Mouse (Mus musculus): ENCODE results near the gene Gm4881. TPM values are rescaled to one million over a fixed set of nuclear protein-coding genes. Genes with fewer than 3 reads are reported as not detected.

The Gm4881 gene
- polyA plus RNA-seq, 1 experiment from 2014 or later, result not detected

DNA sequence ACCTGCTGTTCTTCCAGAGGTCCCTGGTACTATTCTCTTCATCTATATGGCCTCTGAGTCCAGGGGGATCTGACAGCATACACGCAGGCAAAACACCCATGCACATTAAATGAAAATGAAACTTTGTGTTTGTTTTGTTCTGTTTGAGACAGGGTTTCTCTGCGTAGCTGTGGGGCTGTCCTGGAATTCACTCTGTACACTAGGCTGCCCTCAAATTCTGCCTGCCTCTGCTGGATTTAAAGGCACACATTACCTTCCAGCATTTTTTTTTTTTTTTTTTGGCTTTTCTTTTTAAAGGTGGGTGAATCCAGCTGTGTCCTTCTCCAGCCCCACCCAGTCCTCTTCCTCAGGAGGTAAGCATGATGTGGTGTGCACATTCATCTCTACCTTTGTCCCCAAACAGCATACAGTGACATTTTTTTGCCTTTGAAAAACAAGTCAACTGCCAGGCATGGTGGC is 52.1 kb downstream of the Gm4881 start:
- Histone ChIP-seq H3K4me2 (no peak overlapping the region), H3K27ac (no peak overlapping the region), H3K4me1 (peaks cover 8% of the 10 kb centered on the region), H3K9me3 (no peaks in the 10 kb centered on the region), H3K36me3 (peaks cover 42% of the 10 kb centered on the region), H3K4me3 (no peak overlapping the region), H3K27me3 (no peaks in the 10 kb centered on the region), H3K9ac (no peak overlapping the region)
- 66% methylated on average over 2 of the region's 2 CpGs for WGBS
- ATAC-seq (ENCODE audit: insufficient number of reproducible peaks, insufficient read depth, low FRiP score, low TSS enrichment, low read depth), result no peak

DNA sequence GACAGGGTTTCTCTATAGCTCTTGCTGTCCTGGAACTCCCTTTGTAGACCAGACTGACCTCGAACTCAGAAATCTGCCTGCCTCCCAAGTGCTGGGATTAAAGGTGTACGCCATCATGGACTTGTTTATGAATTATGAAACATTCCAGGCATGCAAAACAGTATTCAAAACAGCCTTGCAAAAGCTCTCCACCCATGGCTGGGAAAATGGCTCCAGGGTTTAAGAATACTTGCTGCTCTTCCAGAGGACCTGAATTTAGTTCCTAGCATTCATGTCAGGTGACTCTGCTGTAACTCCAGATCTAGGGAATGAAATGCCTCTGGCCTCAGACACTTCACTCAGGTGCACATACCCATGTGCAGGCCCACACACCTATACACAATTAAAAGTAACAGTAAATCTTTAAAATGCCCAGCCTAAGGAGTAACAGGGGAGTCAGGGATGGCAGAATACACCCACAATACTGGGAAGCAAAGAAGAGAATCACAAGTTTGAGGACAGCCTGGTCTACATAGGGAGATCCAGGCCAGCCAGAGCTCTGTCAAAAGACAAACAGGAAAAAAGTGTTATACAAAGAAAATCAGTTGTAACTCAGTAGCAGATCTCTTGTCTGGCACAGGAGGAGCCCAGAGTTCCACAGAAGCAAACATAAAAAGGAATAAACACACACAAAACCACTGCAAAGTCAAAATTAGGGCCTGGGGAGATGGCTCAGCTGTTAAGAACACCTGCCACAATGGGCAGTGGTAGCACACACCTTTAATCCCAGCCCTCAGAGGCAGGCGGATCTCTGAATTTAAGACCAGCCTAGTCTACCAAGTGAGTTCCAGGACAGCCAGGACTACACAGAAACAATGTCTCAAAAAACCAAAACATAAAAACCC is 52.8 kb downstream of the Gm4881 start:
- H3K27ac ChIP-seq, result no peak overlapping the region
- H3K9ac ChIP-seq, result no peak overlapping the region
- 62% methylated on average over 3 of the region's 3 CpGs for WGBS
- no peak overlapping the region for H3K4me3 ChIP-seq
- H3K27me3 ChIP-seq, result no peaks in the 10 kb centered on the region
- ATAC-seq (ENCODE audit: insufficient number of reproducible peaks, insufficient read depth, low FRiP score, low TSS enrichment, low read depth), result no peak
- no peaks in the 10 kb centered on the region for H3K9me3 ChIP-seq
- H3K36me3 ChIP-seq, result peaks cover 49% of the 10 kb centered on the region
- H3K4me2 ChIP-seq, result no peak overlapping the region
- peaks cover 15% of the 10 kb centered on the region for H3K4me1 ChIP-seq

- H3K27ac ChIP-seq, result peak overlapping the region; percentile 35; the same call in 1 of the 2 replicates
- no peaks in the 10 kb centered on the region for H3K27me3 ChIP-seq
- no peaks in the 10 kb centered on the region for H3K9me3 ChIP-seq
- peak; percentile 49 for ATAC-seq (ENCODE audit: insufficient number of reproducible peaks, insufficient read depth, low FRiP score, low TSS enrichment, low read depth)
- H3K4me3 ChIP-seq, result no peak overlapping the region
- no peak overlapping the region for H3K9ac ChIP-seq
- H3K4me1 ChIP-seq, result peaks cover 24% of the 10 kb centered on the region
- peaks cover 58% of the 10 kb centered on the region for H3K36me3 ChIP-seq
- 30% methylated on average over 10 of the region's 10 CpGs for WGBS
- H3K4me2 ChIP-seq, result no peak overlapping the region
Observed at GRCm38 (mm10) chr7:24890281-24891216, 53.7 kb downstream of the Gm4881 start.

GRCm38 (mm10) chr7:24889431-24890220 is 54.7 kb downstream of the Gm4881 start:
- no peak for ATAC-seq (ENCODE audit: insufficient number of reproducible peaks, insufficient read depth, low FRiP score, low TSS enrichment, low read depth)
- H3K4me2 ChIP-seq, result no peak overlapping the region
- peaks cover 59% of the 10 kb centered on the region for H3K36me3 ChIP-seq
- peak overlapping the region; percentile 35; the same call in 1 of the 2 replicates for H3K27ac ChIP-seq
- H3K4me3 ChIP-seq, result no peak overlapping the region
- 79% methylated on average over 6 of the region's 6 CpGs for WGBS
- H3K27me3 ChIP-seq, result no peaks in the 10 kb centered on the region
- H3K9me3 ChIP-seq, result no peaks in the 10 kb centered on the region; the same call in 1 of the 2 replicates
- no peak overlapping the region for H3K9ac ChIP-seq
- H3K4me1 ChIP-seq, result peaks cover 28% of the 10 kb centered on the region

DNA sequence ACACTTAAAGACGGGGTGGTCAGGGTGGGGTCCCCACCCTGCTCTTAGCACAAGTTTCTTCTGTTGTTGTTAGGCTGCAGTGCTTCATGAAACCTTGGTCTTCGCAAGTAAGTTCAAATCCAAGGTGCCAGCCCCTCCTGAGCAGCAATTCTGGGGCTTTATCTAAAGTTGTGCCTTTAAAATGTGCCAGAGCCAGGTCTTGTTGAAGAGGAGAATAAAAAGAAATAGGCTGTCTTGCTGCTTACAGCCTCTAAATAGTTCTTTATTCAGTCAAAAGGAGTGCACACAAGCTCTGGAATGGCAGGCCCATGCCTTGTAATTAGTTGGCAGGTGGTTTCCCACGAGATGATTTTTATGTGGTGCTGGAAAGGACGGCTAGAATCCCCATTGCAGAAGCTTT is 57.2 kb downstream of the Gm4881 start:
- H3K27ac ChIP-seq, result peak overlapping the region; percentile 18; the same call in 1 of the 2 replicates
- WGBS, result 71% methylated on average over 4 of the region's 4 CpGs
- no peaks in the 10 kb centered on the region; the same call in 1 of the 2 replicates for H3K9me3 ChIP-seq
- H3K9ac ChIP-seq, result peak overlapping the region; percentile 100
- H3K36me3 ChIP-seq, result peaks cover 59% of the 10 kb centered on the region
- H3K4me3 ChIP-seq, result peak overlapping the region; percentile 99; the same call in 1 of the 2 replicates
- peak overlapping the region; percentile 89 for H3K4me2 ChIP-seq
- ATAC-seq (ENCODE audit: insufficient number of reproducible peaks, insufficient read depth, low FRiP score, low TSS enrichment, low read depth), result no peak
- H3K4me1 ChIP-seq, result peaks cover 28% of the 10 kb centered on the region
- no peaks in the 10 kb centered on the region for H3K27me3 ChIP-seq

GRCm38 (mm10) chr7:24886308-24886633 is 58.0 kb downstream of the Gm4881 start:
- ATAC-seq (ENCODE audit: insufficient number of reproducible peaks, insufficient read depth, low FRiP score, low TSS enrichment, low read depth), result no peak
- peaks cover 58% of the 10 kb centered on the region for H3K36me3 ChIP-seq
- H3K27me3 ChIP-seq, result no peaks in the 10 kb centered on the region
- peaks cover 28% of the 10 kb centered on the region for H3K4me1 ChIP-seq
- H3K27ac ChIP-seq, result peak overlapping the region; percentile 68
- H3K9me3 ChIP-seq, result no peaks in the 10 kb centered on the region; the same call in 1 of the 2 replicates
- H3K4me3 ChIP-seq, result peak overlapping the region; percentile 99
- 70% methylated on average over 4 of the region's 4 CpGs for WGBS
- peak overlapping the region; percentile 100 for H3K9ac ChIP-seq
- H3K4me2 ChIP-seq, result peak overlapping the region; percentile 89

DNA sequence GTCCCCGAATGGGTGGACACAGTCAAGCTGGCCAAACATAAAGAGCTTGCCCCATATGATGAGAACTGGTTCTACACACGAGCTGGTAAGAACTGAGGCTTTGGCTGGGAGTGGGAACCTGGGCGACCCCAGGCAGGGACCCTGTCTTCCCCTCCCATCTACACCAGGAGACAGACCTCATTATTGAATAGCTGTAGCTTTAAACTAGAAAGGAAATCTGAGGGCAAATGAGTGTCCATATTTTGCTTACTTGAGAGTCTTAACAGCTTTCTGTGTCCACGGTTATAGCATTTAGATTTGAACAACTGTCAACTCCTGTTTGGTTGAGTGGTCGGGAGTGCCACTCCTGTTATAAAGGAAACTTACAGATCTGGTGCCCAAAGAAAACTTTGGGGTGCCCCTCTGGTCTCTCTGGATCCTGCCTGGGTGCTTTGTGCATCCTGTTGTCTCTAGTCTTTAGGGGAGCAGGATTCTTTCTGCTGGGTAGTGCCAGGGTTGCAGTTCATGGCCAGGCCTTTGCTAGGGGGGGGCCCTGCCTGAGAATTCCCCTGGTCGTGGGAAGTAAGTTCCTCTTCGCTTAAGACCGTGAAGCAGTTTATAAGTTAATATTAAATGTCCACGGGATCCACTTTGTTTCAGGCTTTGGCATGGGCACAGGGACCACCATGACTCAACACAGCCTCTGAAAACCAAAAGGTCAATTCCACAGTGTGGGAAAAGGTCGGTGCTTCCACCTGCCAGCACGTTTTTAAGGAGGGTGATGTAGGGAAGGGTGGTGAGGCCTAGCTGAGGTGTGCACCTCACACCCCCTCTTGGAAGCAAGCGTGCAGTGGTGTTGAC is 58.6 kb downstream of the Gm4881 start:
- H3K27me3 ChIP-seq, result no peaks in the 10 kb centered on the region
- H3K9ac ChIP-seq, result peak overlapping the region; percentile 100
- H3K36me3 ChIP-seq, result peaks cover 52% of the 10 kb centered on the region
- WGBS, result 39% methylated on average over 12 of the region's 12 CpGs
- peak overlapping the region; percentile 89 for H3K4me2 ChIP-seq
- no peaks in the 10 kb centered on the region; the same call in 1 of the 2 replicates for H3K9me3 ChIP-seq
- ATAC-seq (ENCODE audit: insufficient number of reproducible peaks, insufficient read depth, low FRiP score, low TSS enrichment, low read depth), result no peak
- peak overlapping the region; percentile 68 for H3K27ac ChIP-seq
- peaks cover 28% of the 10 kb centered on the region for H3K4me1 ChIP-seq
- peak overlapping the region; percentile 99 for H3K4me3 ChIP-seq

- H3K4me2 ChIP-seq, result peak overlapping the region; percentile 89
- H3K4me1 ChIP-seq, result peaks cover 28% of the 10 kb centered on the region
- peak overlapping the region; percentile 85 for H3K27ac ChIP-seq
- WGBS, result under 1% methylated on average over 47 of the region's 47 CpGs
- H3K9ac ChIP-seq, result peak overlapping the region; percentile 100
- H3K36me3 ChIP-seq, result peaks cover 43% of the 10 kb centered on the region
- ATAC-seq (ENCODE audit: insufficient number of reproducible peaks, insufficient read depth, low FRiP score, low TSS enrichment, low read depth), result no peak
- peak overlapping the region; percentile 99 for H3K4me3 ChIP-seq
- no peaks in the 10 kb centered on the region for H3K27me3 ChIP-seq
- H3K9me3 ChIP-seq, result no peaks in the 10 kb centered on the region; the same call in 1 of the 2 replicates
Observed at GRCm38 (mm10) chr7:24884693-24885291, 59.5 kb downstream of the Gm4881 start.

GRCm38 (mm10) chr7:24883896-24884692 is 60.2 kb downstream of the Gm4881 start, which contains the start of gene Rps19:
Rps19 (plus strand) TSS chr7:24884371.
- under 1% methylated on average over 57 of the region's 57 CpGs for WGBS
- Histone ChIP-seq H3K4me1 (peaks cover 28% of the 10 kb centered on the region), H3K27me3 (no peaks in the 10 kb centered on the region), H3K27ac (peak within 1 kb of the TSS; percentile 85), H3K9me3 (no peaks in the 10 kb centered on the region; the same call in 1 of the 2 replicates), H3K4me3 (peak within 1 kb of the TSS; percentile 99), H3K9ac (peak within 1 kb of the TSS; percentile 100), H3K36me3 (peaks cover 36% of the 10 kb centered on the region), H3K4me2 (peak within 1 kb of the TSS; percentile 89)
- peak; percentile 91 for ATAC-seq (ENCODE audit: insufficient number of reproducible peaks, insufficient read depth, low FRiP score, low TSS enrichment, low read depth)

Measured in embryonic facial prominence, embryonic 13.5 days (tissue).